Mouse (Mus musculus) testis, adult 2 months (tissue): ENCODE measurements around the gene Elovl6.

Experiments
- CTCF ChIP-seq: fragments of 200-500 bp; IDR thresholded peaks from 2 replicates; pipeline ENCODE4 v1.5.1; 2012; ENCODE audit warnings: low read depth, mild to moderate bottlenecking, inconsistent platforms, low read length, moderate library complexity; ENCODE audit not compliant: control insufficient read depth, insufficient read depth, insufficient replicate concordance
- POLR2A ChIP-seq: fragments of 200-500 bp; IDR thresholded peaks from 2 replicates; pipeline ENCODE4 v1.6.1; 2012; ENCODE audit warnings: low read depth, mild to moderate bottlenecking, inconsistent platforms, low read length, moderate library complexity; ENCODE audit not compliant: control insufficient read depth

DNA sequence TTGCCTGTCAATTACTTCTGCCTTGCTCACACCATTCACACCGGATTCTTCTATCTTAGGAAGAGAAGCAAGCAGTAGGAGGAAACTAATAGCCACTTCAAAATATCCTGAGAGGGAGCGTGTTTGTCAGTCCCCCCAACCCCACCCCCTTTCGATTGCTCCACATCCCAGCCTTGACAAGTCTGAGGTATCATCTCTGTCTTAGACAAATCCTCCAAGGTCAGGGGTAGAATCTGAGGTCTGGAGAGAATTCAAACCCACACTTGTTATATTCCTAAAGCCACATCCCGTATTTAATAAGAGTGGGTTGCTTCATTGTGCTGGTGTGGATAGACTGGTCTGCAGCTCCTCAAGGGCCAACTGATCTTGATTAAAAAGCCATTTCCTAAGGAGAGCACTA is 40.8 kb downstream of the Elovl6 start:
- no peak for TF ChIP-seq CTCF
- no peak for TF ChIP-seq POLR2A
